21 mouse cellular contexts compared by ENCODE assay signal in genomic region chr2:28706106-28706636, GRCm38 (mm10). TPM values are rescaled to one million over a fixed set of nuclear protein-coding genes. Genes with fewer than 3 reads are reported as not detected.
"Had no signal": no experiment of that assay in that cellular context is flagged by ENCODE, and none has a peak within 500 bp of the region (broad histone marks: within the 10 kb centered on the region; RNA-seq: fewer than 3 reads in every experiment).

No protein-coding gene starts in this region.

- H3K4me3 ChIP-seq: layer of hippocampus, adult 2 months; limb, embryonic 13.5 days; neural tube, embryonic 13.5 days; stomach, embryonic 15.5 days had no signal

- H3K27ac ChIP-seq: kidney, postnatal 0 days; layer of hippocampus, adult 2 months; limb, embryonic 13.5 days; liver, embryonic 14.5 days; macrophage; neural tube, embryonic 13.5 days; stomach, embryonic 15.5 days had no signal

- DNase-seq: kidney, adult 2 months; kidney, postnatal 25 days; layer of hippocampus, adult 9-11 months; liver, postnatal 0 days; lung, embryonic 14.5 days; retina, postnatal 1 day; right cerebral cortex, postnatal 25 days; spleen, adult 18-20 months; thymus, postnatal 25 days had no signal

- H3K27me3 ChIP-seq: limb, embryonic 13.5 days; stomach, embryonic 15.5 days had no signal

- ATAC-seq: intestine, postnatal 0 days; liver, postnatal 0 days; lung, postnatal 0 days had no signal

- H3K9ac ChIP-seq: limb, embryonic 13.5 days; liver, embryonic 14.5 days; liver, postnatal 0 days; lung, embryonic 14.5 days; neural tube, embryonic 13.5 days; stomach, embryonic 15.5 days had no signal

- H3K4me2 ChIP-seq: limb, embryonic 13.5 days; lung, embryonic 14.5 days; neural tube, embryonic 13.5 days; stomach, embryonic 15.5 days had no signal

- H3K36me3 ChIP-seq: limb, embryonic 13.5 days; neural tube, embryonic 13.5 days; stomach, embryonic 15.5 days had no signal

- H3K9me3 ChIP-seq: limb, embryonic 13.5 days; neural tube, embryonic 13.5 days; stomach, embryonic 15.5 days had no signal

- H3K4me1 ChIP-seq: stomach, embryonic 15.5 days had no signal

RNA-seq across cellular contexts. Expression of gene Ak8, which starts 6.2 kb away (rescaled TPM):
- total RNA-seq: liver, adult 2 months had no signal
- polyA plus RNA-seq: intestine, postnatal 0 days had no signal

RNA-seq across cellular contexts. Expression of gene Spaca9, which starts 6.6 kb away (rescaled TPM):
- total RNA-seq: layer of hippocampus, adult 2 months; left cerebral cortex, postnatal 25 days; liver, adult 2 months; neutrophil, adult 5-6 weeks had no signal
